Mouse (Mus musculus) cerebellum, adult 2 months (tissue): ENCODE results near the gene Bbs10. TPM values are rescaled to one million over a fixed set of nuclear protein-coding genes. Genes with fewer than 3 reads are reported as not detected.
A peak's percentile ranks its signal among the peaks of the same experiment; 100 is the strongest.

Source experiments
- DNase-seq, 2 experiments: peaks; one replicate each; pipeline ENCODE4 v3.0.0; 2021
- H3K27ac ChIP-seq: fragments of 200-500 bp; 2 replicates; pipeline ENCODE4 v1.5.1; 2012; ENCODE audit warnings: low read length, control low read depth, inconsistent platforms; ENCODE audit not compliant: insufficient read depth
- H3K27me3 ChIP-seq: fragments of 200-500 bp; 2 replicates; pipeline ENCODE4 v1.6.1; 2012; ENCODE audit warnings: inconsistent platforms, mild to moderate bottlenecking, low read length, moderate library complexity; ENCODE audit not compliant: control insufficient read depth, insufficient read depth
- H3K4me1 ChIP-seq: fragments of 200-500 bp; 2 replicates; pipeline ENCODE4 v1.6.1; 2011; ENCODE audit warnings: low read length; ENCODE audit not compliant: control insufficient read depth, insufficient read depth
- H3K4me3 ChIP-seq: fragments of 200-500 bp; replicated peaks from 2 replicates; pipeline ENCODE3; 2011; ENCODE audit warnings: mild to moderate bottlenecking, low read depth, low read length, control low read depth; ENCODE audit not compliant: insufficient read depth
- CTCF ChIP-seq: fragments of 200-500 bp; IDR thresholded peaks from 2 replicates; pipeline ENCODE4 v1.5.1; 2011; ENCODE audit warnings: low read depth, mild to moderate bottlenecking, control low read depth, low read length, moderate library complexity, borderline replicate concordance; ENCODE audit not compliant: insufficient read depth
- POLR2A ChIP-seq: fragments of 200-500 bp; IDR thresholded peaks from 2 replicates; pipeline ENCODE4 v1.6.1; 2011; ENCODE audit warnings: low read length, control low read depth, borderline replicate concordance; ENCODE audit not compliant: insufficient read depth
- WGBS: fragments of 180-500 bp; shearing (Covaris S2); methylation state at CpG from one replicate; pipeline ENCODE4 v1.1.7; 2018; 5-methylcytosine and 5-hydroxymethylcytosine counted together
- polyA plus RNA-seq: library from polyadenylated mRNA; depleted of rRNA; stranded (reverse); fragments of >200 nt; gene quantifications from 2 replicates; pipeline ENCODE4 v1.2.3, GENCODE M21; 2012

Gene Bbs10
- polyA plus RNA-seq, 1 experiment = 3.8 TPM

- H3K4me1 ChIP-seq = no peaks in the 10 kb centered on the region
- H3K4me3 ChIP-seq = no peak overlapping the region
- no peaks in the 10 kb centered on the region for H3K27me3 ChIP-seq
- TF ChIP-seq CTCF = no peak
- TF ChIP-seq POLR2A = no peak
- no peak for DNase-seq
- H3K27ac ChIP-seq = no peak overlapping the region
- WGBS = 89% methylated on average over 6 of the region's 6 CpGs
Measured at GRCm38 (mm10) chr10:111313282-111313681, 14.8 kb downstream of the Bbs10 start.

- Histone ChIP-seq H3K4me3 (no peak overlapping the region), H3K27ac (no peak overlapping the region), H3K4me1 (no peaks in the 10 kb centered on the region), H3K27me3 (no peaks in the 10 kb centered on the region)
- WGBS = 66% methylated on average over 10 of the region's 10 CpGs
- DNase-seq = no peak
- TF ChIP-seq CTCF = no peak
Measured at GRCm38 (mm10) chr10:111314636-111315395, 16.3 kb downstream of the Bbs10 start.

GRCm38 (mm10) chr10:111315940-111316339 is 17.5 kb downstream of the Bbs10 start:
- WGBS = 88% methylated on average over 3 of the region's 3 CpGs
- H3K27ac ChIP-seq = no peak overlapping the region
- no peak for DNase-seq

GRCm38 (mm10) chr10:111318021-111318420 is 19.5 kb downstream of the Bbs10 start:
- no peak overlapping the region for H3K27ac ChIP-seq
- H3K27me3 ChIP-seq = no peaks in the 10 kb centered on the region
- no peak overlapping the region for H3K4me3 ChIP-seq
- H3K4me1 ChIP-seq = no peaks in the 10 kb centered on the region
- WGBS = 74% methylated on average over 3 of the region's 3 CpGs
- TF ChIP-seq CTCF = no peak
- DNase-seq = no peak

More at GRCm38 (mm10) chr10:111315940-111316339, 17.5 kb downstream of the Bbs10 start:
- Histone ChIP-seq H3K4me3 (no peak overlapping the region), H3K27me3 (no peaks in the 10 kb centered on the region), H3K4me1 (no peaks in the 10 kb centered on the region)
- TF ChIP-seq CTCF = no peak

- WGBS = 86% methylated on average over 9 of the region's 9 CpGs
- TF ChIP-seq CTCF = no peak
- TF ChIP-seq POLR2A = no peak
- Histone ChIP-seq H3K4me1 (no peaks in the 10 kb centered on the region), H3K27ac (no peak overlapping the region), H3K27me3 (no peaks in the 10 kb centered on the region), H3K4me3 (no peak overlapping the region)
- no peak for DNase-seq
Measured at GRCm38 (mm10) chr10:111318805-111319500, 20.5 kb downstream of the Bbs10 start.

GRCm38 (mm10) chr10:111320579-111320978 is 22.1 kb downstream of the Bbs10 start:
- Histone ChIP-seq H3K4me3 (no peak overlapping the region), H3K4me1 (no peaks in the 10 kb centered on the region), H3K27ac (no peak overlapping the region), H3K27me3 (no peaks in the 10 kb centered on the region)
- DNase-seq = no peak
- no peak for TF ChIP-seq POLR2A
- TF ChIP-seq CTCF = no peak

GRCm38 (mm10) chr10:111327957-111328356 is 29.5 kb downstream of the Bbs10 start:
- H3K27me3 ChIP-seq = no peaks in the 10 kb centered on the region
- 81% methylated on average over 4 of the region's 4 CpGs for WGBS
- H3K4me1 ChIP-seq = peaks cover 6% of the 10 kb centered on the region; the same call in 1 of the 2 replicates
- no peak for TF ChIP-seq CTCF
- TF ChIP-seq POLR2A = no peak
- H3K4me3 ChIP-seq = no peak overlapping the region
- no peak overlapping the region for H3K27ac ChIP-seq
- no peak for DNase-seq

GRCm38 (mm10) chr10:111329326-111329725 is 30.8 kb downstream of the Bbs10 start:
- no peak overlapping the region for H3K27ac ChIP-seq
- DNase-seq = peak in 1 of 2 experiments; percentile 14
- no peak overlapping the region for H3K4me3 ChIP-seq
- TF ChIP-seq CTCF (no peak), POLR2A (no peak)
- peaks cover 6% of the 10 kb centered on the region; the same call in 1 of the 2 replicates for H3K4me1 ChIP-seq
- 17% methylated on average over 5 of the region's 5 CpGs for WGBS
- H3K27me3 ChIP-seq = no peaks in the 10 kb centered on the region
